Mouse (Mus musculus) stomach, postnatal 0 days (tissue): ENCODE data around the gene Ppp2r2d.

Experiments
- CTCF ChIP-seq: IDR thresholded peaks from 2 replicates; pipeline ENCODE4 v1.5.1; 2016; ENCODE audit warnings: antibody characterized with exemption, low read depth, mild to moderate bottlenecking, moderate library complexity
- EP300 ChIP-seq: optimal IDR thresholded peaks from 2 replicates; pipeline ENCODE3; 2016; ENCODE audit warnings: antibody characterized with exemption

DNA sequence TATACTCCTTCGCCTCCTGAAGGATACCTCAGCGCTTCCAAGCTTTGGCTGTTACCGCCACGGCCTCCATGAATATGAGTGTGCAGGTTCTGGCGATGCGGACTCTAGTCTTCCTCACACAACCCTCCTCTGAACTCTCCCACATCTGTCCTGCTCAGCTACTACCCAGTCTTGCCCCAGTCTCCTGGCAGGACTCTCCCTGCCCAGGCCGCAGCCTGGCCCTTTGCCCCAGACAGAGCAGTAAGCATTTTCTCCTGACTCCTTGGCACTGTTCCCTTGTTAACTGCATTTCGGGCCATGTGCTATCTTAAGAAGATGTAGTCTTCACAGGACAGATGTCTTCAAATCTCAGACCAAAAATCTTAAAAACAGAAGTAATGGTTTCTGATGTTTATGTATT is 75.7 kb downstream of the Ppp2r2d start:
- TF ChIP-seq CTCF (no peak), EP300 (no peak)
